8 mouse cellular contexts compared by ENCODE assay signal in the genomic region with DNA sequence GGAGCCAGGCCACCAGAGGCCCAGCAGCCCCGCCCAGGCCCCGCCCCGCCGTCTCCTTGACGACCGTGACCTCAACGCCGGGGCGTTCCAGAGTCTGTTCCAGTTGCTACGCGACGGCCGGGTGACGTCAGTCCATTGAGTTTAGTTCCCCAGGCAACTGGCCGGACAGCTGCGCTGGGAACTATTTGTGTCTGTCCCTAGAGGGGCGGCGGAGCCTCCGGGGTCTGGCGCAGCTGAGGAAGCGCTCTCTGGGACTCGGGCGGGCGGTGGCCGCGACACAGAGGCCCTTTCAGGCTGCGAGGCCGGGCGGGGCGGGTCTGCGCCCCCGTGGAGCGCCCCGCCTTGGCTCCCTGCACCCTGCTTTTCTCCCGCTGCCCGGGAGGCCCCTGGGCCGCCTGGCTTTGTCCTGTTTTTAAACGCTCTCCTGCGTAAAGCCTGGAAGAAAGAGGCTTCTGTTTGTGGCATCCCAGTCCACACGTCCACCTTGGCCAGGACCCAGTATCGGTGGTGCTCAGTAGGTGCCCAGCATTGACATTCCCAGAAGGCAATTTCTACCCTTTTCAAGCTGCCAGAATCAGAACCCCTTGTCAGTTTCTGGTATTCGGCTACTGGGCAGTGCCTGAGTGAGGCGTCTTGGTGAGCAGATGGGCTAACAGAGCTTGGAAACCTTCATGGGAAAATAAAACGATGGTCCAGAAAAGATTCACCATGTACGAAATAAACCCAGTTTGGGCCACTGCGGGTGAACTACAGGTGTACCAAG. TPM values are rescaled to one million over a fixed set of nuclear protein-coding genes. Genes with fewer than 3 reads are reported as not detected.
DNase-seq lines count a peak whose midpoint lies in the region; ATAC-seq lines count a peak whose summit lies in the region.

No protein-coding gene starts in this region.

- no peaks in the 10 kb centered on the region for H3K36me3 ChIP-seq in hindbrain, embryonic 12.5 days

- DNase-seq in MN1 (ENCODE audit: low spot score): peak; percentile 99
- DNase-seq in cerebellum, adult 9-10 months: peak; percentile 96
- DNase-seq in frontal cortex, adult 2 months (ENCODE audit: extremely low spot score in 1 of 2, low spot score in 1 of 2): peak; percentile 98 to 99
- DNase-seq in layer of hippocampus, postnatal 14 days (ENCODE audit: low spot score in 2 of 2): peak; percentile 97 to 99
- DNase-seq in lung, postnatal 14 days: peak; percentile 100
- DNase-seq in retina, adult 2 months (ENCODE audit: low read depth, low spot score): peak; percentile 96
- peak; percentile 95 for DNase-seq in thymus, postnatal 36 days

- H3K27me3 ChIP-seq in hindbrain, embryonic 12.5 days: no peaks in the 10 kb centered on the region

- no peaks in the 10 kb centered on the region for H3K9me3 ChIP-seq in hindbrain, embryonic 12.5 days (replicated peaks)

- H3K4me1 ChIP-seq in hindbrain, embryonic 12.5 days: peaks cover 56% of the 10 kb centered on the region

- peak; percentile 93 for ATAC-seq in hindbrain, embryonic 12.5 days (ENCODE audit: low FRiP score)

- 3% methylated on average over 43 of the region's 46 CpGs for WGBS in hindbrain, embryonic 12.5 days

- peak overlapping the region; percentile 38 for H3K4me3 ChIP-seq in hindbrain, embryonic 12.5 days

- peak overlapping the region; percentile 100 for H3K27ac ChIP-seq in hindbrain, embryonic 12.5 days

- peak overlapping the region; percentile 81 for H3K9ac ChIP-seq in hindbrain, embryonic 12.5 days

- H3K4me2 ChIP-seq in hindbrain, embryonic 12.5 days (replicated peaks): peak overlapping the region; percentile 66

RNA-seq across cellular contexts. Expression of a gene that starts 8.5 kb away (rescaled TPM):
- polyA plus RNA-seq in frontal cortex, adult 2 months (2012; rRNA removed): not detected in 2 replicates
- polyA plus RNA-seq in hindbrain, embryonic 12.5 days (2016; fragmentation: Nextera tagmentation; extraction: Ambion mirVana): not detected in 2 replicates
- not detected for total RNA-seq in layer of hippocampus, postnatal 14 days (2021)

RNA-seq across cellular contexts. Expression of a gene that starts 8.6 kb away (rescaled TPM):
- polyA plus RNA-seq in frontal cortex, adult 2 months (2012; rRNA removed): 0.38 and 0.54 TPM in 2 replicates
- 0.23 TPM in 1 of 2 replicates, not detected in the other for polyA plus RNA-seq in hindbrain, embryonic 12.5 days (2016; fragmentation: Nextera tagmentation; extraction: Ambion mirVana)
- total RNA-seq in layer of hippocampus, postnatal 14 days (2021): not detected

Comparison
In these comparisons a context has a peak if more than half of its experiments do, and no peak if none do; other contexts are left out.
1. Peak in every context shown above with its lines: DNase-seq, ATAC-seq, H3K4me3 ChIP-seq and H3K27ac ChIP-seq.